In genomic region chr11:53254926-53255325, GRCm38 (mm10) we compare ENCODE assay signal across 8 mouse cellular contexts. TPM values are rescaled to one million over a fixed set of nuclear protein-coding genes. Genes with fewer than 3 reads are reported as not detected.
A peak's percentile ranks its signal among the peaks of the same experiment; 100 is the strongest.
DNase-seq lines count a peak whose midpoint lies in the region; ATAC-seq lines count a peak whose summit lies in the region.

No protein-coding gene starts in this region.

- no peak overlapping the region for H3K9ac ChIP-seq in hindbrain, embryonic 14.5 days
- no peak overlapping the region for H3K9ac ChIP-seq in hindbrain, embryonic 13.5 days

- no peaks in the 10 kb centered on the region for H3K27me3 ChIP-seq in hindbrain, embryonic 14.5 days (ENCODE audit: control insufficient read depth, insufficient read depth, low read length)
- H3K27me3 ChIP-seq in hindbrain, embryonic 13.5 days: no peaks in the 10 kb centered on the region

- DNase-seq in hindbrain, embryonic 14.5 days (ENCODE audit: low spot score): peak; percentile 88
- peak; percentile 78 to 93 for DNase-seq in adrenal gland, adult (ENCODE audit: inconsistent age in 2 of 2, low spot score in 1 of 2)
- peak; percentile 57 for DNase-seq in embryo, embryonic 10 days (ENCODE audit: low spot score)
- peak; percentile 85 for DNase-seq in left cerebral cortex, postnatal 4 days
- peak; percentile 68 for DNase-seq in ovary, postnatal 36 days (ENCODE audit: low spot score)
- DNase-seq in thymus, postnatal 25 days: peak; percentile 66

- H3K4me1 ChIP-seq in hindbrain, embryonic 14.5 days (replicated peaks; ENCODE audit: control insufficient read depth, insufficient read depth, low read length): no peaks in the 10 kb centered on the region
- peaks cover 23% of the 10 kb centered on the region for H3K4me1 ChIP-seq in hindbrain, embryonic 13.5 days (replicated peaks)

- 41% methylated on average over 7 of the region's 7 CpGs for WGBS in hindbrain, embryonic 14.5 days
- 41% methylated on average over 7 of the region's 7 CpGs for WGBS in hindbrain, embryonic 13.5 days

- H3K27ac ChIP-seq in hindbrain, embryonic 14.5 days: no peak overlapping the region
- H3K27ac ChIP-seq in hindbrain, embryonic 13.5 days: no peak overlapping the region

- H3K9me3 ChIP-seq in hindbrain, embryonic 14.5 days (ENCODE audit: control insufficient read depth, low read length): no peaks in the 10 kb centered on the region
- no peaks in the 10 kb centered on the region for H3K9me3 ChIP-seq in hindbrain, embryonic 13.5 days

- no peak overlapping the region for H3K4me2 ChIP-seq in hindbrain, embryonic 14.5 days (replicated peaks)
- no peak overlapping the region for H3K4me2 ChIP-seq in hindbrain, embryonic 13.5 days

- no peak overlapping the region for H3K4me3 ChIP-seq in hindbrain, embryonic 14.5 days (replicated peaks; ENCODE audit: low read length)
- H3K4me3 ChIP-seq in hindbrain, embryonic 13.5 days: no peak overlapping the region

- ATAC-seq in hindbrain, embryonic 14.5 days (ENCODE audit: low FRiP score): no peak
- no peak for ATAC-seq in hindbrain, embryonic 13.5 days (ENCODE audit: low FRiP score)
- peak; percentile 35 to 49; a peak in 1 of 4 replicates for ATAC-seq in hematopoietic stem cell, adult 5-6 weeks (replicated peaks in 1 of 2; ENCODE audit: insufficient read depth in 1 of 2, low FRiP score in 2 of 2, low TSS enrichment in 1 of 2, low read depth in 1 of 2, poor library complexity in 2 of 2, severe bottlenecking in 2 of 2)

- H3K36me3 ChIP-seq in hindbrain, embryonic 14.5 days (replicated peaks; ENCODE audit: control insufficient read depth, insufficient read depth): no peaks in the 10 kb centered on the region
- 0 out of 2 replicates have a peak, but pooled peaks cover 2% of the 10 kb centered on the region for H3K36me3 ChIP-seq in hindbrain, embryonic 13.5 days

- intact Hi-C loops in left cerebral cortex, postnatal 4 days (cut with DNase I): loop anchor here (2.0 to 10.0 kb wide), 3 partner anchors 490 to 834 kb away; partner anchors contain the start of gene Fstl4

RNA-seq across cellular contexts. Expression of gene Hspa4, which starts 45.3 kb away (rescaled TPM):
- 51.5 and 52.7 TPM in 2 replicates for polyA plus RNA-seq in hindbrain, embryonic 14.5 days (2014; fragmentation: Nextera tagmentation; extraction: Ambion mirVana)
- polyA plus RNA-seq in hindbrain, embryonic 13.5 days (2015; fragmentation: Nextera tagmentation; extraction: Ambion mirVana): 51.5 and 52.8 TPM in 2 replicates
- 359 and 408 TPM in 2 replicates for total RNA-seq in hematopoietic stem cell, adult 5-6 weeks (2017)
- 100 to 1,000 TPM; 164 to 170 TPM for total RNA-seq in left cerebral cortex, postnatal 4 days (2021)

Comparison
In these comparisons a context has a peak if more than half of its experiments do, and no peak if none do; other contexts are left out.
1. ATAC-seq: peak in hematopoietic stem cell, adult 5-6 weeks (2 of 2); none in hindbrain, embryonic 14.5 days (single experiment) and hindbrain, embryonic 13.5 days (single experiment).
2. Peak in every context shown above with its lines, with median percentiles within 50 percentile points of each other: DNase-seq.